Mouse (Mus musculus) lung, embryonic 14.5 days (tissue): ENCODE measurements around the gene Pbld1. TPM values are rescaled to one million over a fixed set of nuclear protein-coding genes. Genes with fewer than 3 reads are reported as not detected.

Source experiments
- ATAC-seq: fragments of 200-750 bp; cut with Nextera tagmentation; 2 replicates; pipeline ENCODE4 v1.8.0; 2017; ENCODE audit warnings: mild to moderate bottlenecking, moderate TSS enrichment, moderate library complexity; ENCODE audit not compliant: insufficient read depth
- DNase-seq: peaks from one replicate; pipeline ENCODE4 v3.0.0-alpha.2; 2015
- H3K27ac ChIP-seq: fragments of 300-500 bp; sonication (generic); 2 replicates; pipeline ENCODE4 v1.5.1; 2014; ENCODE audit warnings: low read depth, mild to moderate bottlenecking, moderate library complexity
- H3K27me3 ChIP-seq: fragments of 300-500 bp; sonication (generic); 2 replicates; pipeline ENCODE4 v1.6.1; 2014; ENCODE audit warnings: low read length, control low read depth; ENCODE audit not compliant: insufficient read depth
- H3K36me3 ChIP-seq: fragments of 300-500 bp; sonication (generic); 2 replicates; pipeline ENCODE4 v1.6.1; 2014; ENCODE audit warnings: control low read depth; ENCODE audit not compliant: insufficient read depth
- H3K4me1 ChIP-seq: fragments of 300-500 bp; sonication (generic); 2 replicates; pipeline ENCODE4 v1.6.1; 2014; ENCODE audit warnings: antibody characterized with exemption, control low read depth; ENCODE audit not compliant: insufficient read depth
- H3K4me2 ChIP-seq: fragments of 300-500 bp; sonication (generic); 2 replicates; pipeline ENCODE4 v1.6.1; 2014; ENCODE audit warnings: mild to moderate bottlenecking
- H3K4me3 ChIP-seq: fragments of 300-500 bp; sonication (generic); 2 replicates; pipeline ENCODE4 v1.5.1; 2014; ENCODE audit warnings: low read depth, low read length
- H3K9ac ChIP-seq: fragments of 300-500 bp; sonication (generic); 2 replicates; pipeline ENCODE4 v1.6.1; 2014
- H3K9me3 ChIP-seq: fragments of 300-500 bp; sonication (generic); 2 replicates; pipeline ENCODE4 v1.6.1; 2016; ENCODE audit warnings: low read depth, low read length, control low read depth
- CTCF ChIP-seq: IDR thresholded peaks from 2 replicates; pipeline ENCODE4 v1.5.1; 2016; ENCODE audit warnings: antibody characterized with exemption, low read depth
- WGBS: fragments of 180-500 bp; shearing (Covaris S2); extraction: QIAGEN DNeasy Blood & Tissue Kit; methylation state at CpG from one replicate; pipeline ENCODE4 v1.1.7; 2014; 5-methylcytosine and 5-hydroxymethylcytosine counted together
- polyA plus RNA-seq: library from polyadenylated mRNA; unstranded; fragments of >200 nt; fragmentation: Nextera tagmentation; extraction: Ambion mirVana; gene quantifications from 2 replicates; pipeline ENCODE4 v1.2.1, GENCODE M21; 2014

The Pbld1 gene
- polyA plus RNA-seq: 1.4 and 1.6 TPM in 2 replicates

GRCm38 (mm10) chr10:63059862-63060261 lies at the start of gene Pbld1:
TSS of gene Pbld1 (plus strand) at chr10:63060162.
- Histone ChIP-seq H3K27ac (no peak within 1 kb of the TSS), H3K9ac (no peak within 1 kb of the TSS), H3K4me1 (no peaks in the 10 kb centered on the region), H3K36me3 (no peaks in the 10 kb centered on the region), H3K4me2 (no peak within 1 kb of the TSS), H3K9me3 (no peaks in the 10 kb centered on the region), H3K27me3 (no peaks in the 10 kb centered on the region), H3K4me3 (no peak within 1 kb of the TSS)
- no peak for TF ChIP-seq CTCF
- ATAC-seq: no peak
- WGBS: 78% methylated on average over 2 of the region's 2 CpGs
- DNase-seq: no peak

DNA sequence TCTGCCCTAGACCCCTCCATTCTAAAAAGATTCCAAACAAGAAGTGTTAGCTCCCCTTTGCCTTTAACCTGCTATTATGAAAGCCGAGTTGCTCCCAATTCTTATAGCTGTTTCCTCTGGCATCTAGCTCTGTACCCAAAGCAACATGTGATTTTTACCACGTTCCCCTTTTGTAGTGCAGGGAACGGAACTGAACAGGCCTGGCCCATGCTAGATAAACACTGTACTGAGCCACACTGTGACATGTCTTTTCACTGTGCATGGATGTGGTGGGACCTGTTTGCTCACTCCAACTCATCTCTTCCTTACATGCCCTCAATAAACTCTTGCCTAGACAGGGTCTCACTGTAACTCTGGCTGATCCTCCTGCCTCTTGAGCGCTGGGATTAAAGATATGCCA lies 49.7 kb upstream of the Pbld1 start:
- Histone ChIP-seq H3K4me2 (no peak overlapping the region), H3K9me3 (no peaks in the 10 kb centered on the region), H3K27me3 (no peaks in the 10 kb centered on the region), H3K27ac (no peak overlapping the region), H3K9ac (no peak overlapping the region), H3K4me1 (no peaks in the 10 kb centered on the region), H3K4me3 (no peak overlapping the region), H3K36me3 (peaks cover 83% of the 10 kb centered on the region)
- DNase-seq: no peak
- TF ChIP-seq CTCF: no peak
- ATAC-seq: peak; percentile 39; the same call in 1 of the 2 replicates
- WGBS: 78% methylated on average over 4 of the region's 4 CpGs

DNA sequence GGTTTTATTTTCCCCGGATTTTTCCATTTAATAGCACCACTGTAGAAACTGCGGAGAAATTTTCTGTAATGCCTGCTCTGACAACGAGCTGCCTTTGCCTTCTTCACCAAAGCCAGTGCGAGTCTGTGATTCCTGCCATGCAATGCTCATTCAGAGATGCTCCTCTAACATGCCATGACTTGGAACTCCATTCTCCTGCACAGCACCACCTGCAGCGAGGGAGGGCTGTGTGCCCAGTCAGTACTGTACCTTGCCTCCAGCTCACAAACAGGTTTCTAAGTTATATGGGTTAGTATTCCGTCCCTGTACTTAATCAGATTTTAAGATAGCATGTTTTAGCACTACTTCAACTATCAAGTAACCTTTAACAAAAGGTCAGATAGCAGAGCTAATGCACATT lies 48.4 kb upstream of the Pbld1 start:
- no peak for DNase-seq
- H3K36me3 ChIP-seq: peaks cover 86% of the 10 kb centered on the region
- 86% methylated on average over 6 of the region's 6 CpGs for WGBS

DNA sequence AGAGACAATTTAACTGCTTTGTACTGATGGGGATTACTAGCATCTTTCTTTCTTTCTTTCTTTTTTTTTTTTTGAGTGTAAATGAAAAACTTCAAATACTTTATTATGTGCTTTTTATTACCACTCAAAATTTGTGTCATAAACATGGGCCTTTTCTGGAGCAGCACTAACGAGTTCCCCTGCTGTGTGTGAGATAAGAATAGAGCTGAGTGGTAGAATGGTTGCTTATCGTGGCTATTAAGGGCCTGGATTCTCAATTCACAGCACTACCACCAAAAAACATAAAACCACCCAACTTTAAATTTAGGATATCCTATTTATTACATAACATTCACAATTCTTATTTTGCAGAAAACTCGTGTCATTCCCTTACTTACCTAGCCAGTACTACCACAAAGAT lies 46.5 kb upstream of the Pbld1 start:
- DNase-seq: no peak
- Histone ChIP-seq H3K36me3 (peaks cover 85% of the 10 kb centered on the region), H3K4me3 (no peak overlapping the region), H3K27me3 (no peaks in the 10 kb centered on the region), H3K27ac (no peak overlapping the region), H3K4me2 (no peak overlapping the region), H3K9ac (no peak overlapping the region), H3K4me1 (no peaks in the 10 kb centered on the region), H3K9me3 (no peaks in the 10 kb centered on the region)
- ATAC-seq: no peak
- TF ChIP-seq CTCF: no peak
- WGBS: 72% methylated on average over 3 of the region's 3 CpGs

More for the DNA sequence above, 48.4 kb upstream of the Pbld1 start:
- Histone ChIP-seq H3K9me3 (no peaks in the 10 kb centered on the region), H3K4me1 (no peaks in the 10 kb centered on the region), H3K4me2 (no peak overlapping the region), H3K4me3 (no peak overlapping the region), H3K9ac (no peak overlapping the region), H3K27me3 (no peaks in the 10 kb centered on the region), H3K27ac (no peak overlapping the region)
- TF ChIP-seq CTCF: no peak
- no peak for ATAC-seq

DNA sequence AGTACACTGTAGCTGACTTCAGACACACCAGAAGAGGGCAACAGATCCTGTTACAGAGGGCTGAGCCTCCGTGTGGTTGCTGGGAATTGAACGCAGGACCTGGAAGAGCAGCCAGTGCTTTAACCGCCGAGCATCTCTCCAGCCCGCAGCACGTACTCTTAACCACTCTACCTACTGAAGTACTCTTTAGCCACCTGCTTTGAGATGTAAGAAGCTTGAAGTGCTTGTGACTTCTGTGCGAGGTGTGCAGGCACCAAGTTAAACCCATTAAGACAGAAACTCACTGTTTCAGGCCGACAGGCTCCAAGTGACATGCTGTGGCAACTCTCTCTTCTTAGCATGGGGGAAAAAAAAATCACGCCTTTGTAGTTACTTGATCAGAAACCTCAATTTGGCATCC lies 45.8 kb upstream of the Pbld1 start:
- WGBS: 70% methylated on average over 9 of the region's 9 CpGs
- DNase-seq (peak; percentile 22), ATAC-seq (no peak)
- H3K4me1 ChIP-seq: no peaks in the 10 kb centered on the region
- no peaks in the 10 kb centered on the region for H3K9me3 ChIP-seq
- H3K27ac ChIP-seq: no peak overlapping the region
- peaks cover 87% of the 10 kb centered on the region for H3K36me3 ChIP-seq
- no peaks in the 10 kb centered on the region for H3K27me3 ChIP-seq
- H3K4me3 ChIP-seq: no peak overlapping the region
- H3K4me2 ChIP-seq: no peak overlapping the region
- no peak for TF ChIP-seq CTCF
- no peak overlapping the region for H3K9ac ChIP-seq

- H3K27me3 ChIP-seq: no peaks in the 10 kb centered on the region
- H3K36me3 ChIP-seq: peaks cover 40% of the 10 kb centered on the region
- 81% methylated on average over 6 of the region's 6 CpGs for WGBS
- TF ChIP-seq CTCF: no peak
- H3K4me2 ChIP-seq: no peak overlapping the region
- no peak for ATAC-seq
- H3K4me3 ChIP-seq: no peak overlapping the region
- no peak for DNase-seq
- H3K4me1 ChIP-seq: peaks cover 9% of the 10 kb centered on the region
- no peak overlapping the region for H3K9ac ChIP-seq
- H3K27ac ChIP-seq: no peak overlapping the region
- H3K9me3 ChIP-seq: no peaks in the 10 kb centered on the region
Observed at GRCm38 (mm10) chr10:63019304-63019703, 40.7 kb upstream of the Pbld1 start.

DNA sequence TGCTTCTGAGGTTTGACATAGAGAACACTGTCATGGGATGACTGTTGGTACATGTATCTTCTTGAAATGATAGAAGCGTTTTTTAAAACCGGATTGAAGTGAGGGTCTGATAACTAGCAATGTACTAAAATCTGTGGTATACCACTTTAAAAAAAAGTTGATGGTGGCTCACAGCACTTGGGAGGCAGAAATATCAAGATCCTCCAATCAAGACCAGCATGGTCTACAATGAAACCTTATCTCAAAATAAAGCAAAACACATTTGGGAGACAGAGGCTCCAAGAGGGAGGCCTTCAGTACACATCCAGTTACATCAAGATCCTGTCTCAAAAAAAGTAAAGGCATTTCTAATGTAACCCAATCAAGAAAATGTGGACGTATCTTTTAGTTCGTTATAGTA lies 38.3 kb upstream of the Pbld1 start:
- DNase-seq (no peak), ATAC-seq (no peak)
- H3K4me3 ChIP-seq: peak overlapping the region; percentile 95
- peaks cover 17% of the 10 kb centered on the region for H3K36me3 ChIP-seq
- peak overlapping the region; percentile 99 for H3K9ac ChIP-seq
- H3K27ac ChIP-seq: no peak overlapping the region
- 27% methylated on average over 4 of the region's 4 CpGs for WGBS
- no peak for TF ChIP-seq CTCF
- no peaks in the 10 kb centered on the region for H3K9me3 ChIP-seq
- H3K27me3 ChIP-seq: no peaks in the 10 kb centered on the region
- H3K4me1 ChIP-seq: peaks cover 16% of the 10 kb centered on the region
- peak overlapping the region; percentile 69 for H3K4me2 ChIP-seq
